Mouse (Mus musculus) kidney, adult 2 months (tissue): ENCODE measurements around the gene Dhrs7c.

Source experiments
- CTCF ChIP-seq: fragments of 200-500 bp; conservative IDR thresholded peaks from 2 replicates; pipeline ENCODE4 v1.5.1; 2011; ENCODE audit warnings: low read depth, mild to moderate bottlenecking, control low read depth, low read length, moderate library complexity, mixed read lengths; ENCODE audit not compliant: insufficient read depth, insufficient read length
- POLR2A ChIP-seq: fragments of 200-500 bp; IDR thresholded peaks from one replicate; pipeline ENCODE4 v1.6.1; 2011; ENCODE audit warnings: low read depth, low read length, control low read depth

DNA sequence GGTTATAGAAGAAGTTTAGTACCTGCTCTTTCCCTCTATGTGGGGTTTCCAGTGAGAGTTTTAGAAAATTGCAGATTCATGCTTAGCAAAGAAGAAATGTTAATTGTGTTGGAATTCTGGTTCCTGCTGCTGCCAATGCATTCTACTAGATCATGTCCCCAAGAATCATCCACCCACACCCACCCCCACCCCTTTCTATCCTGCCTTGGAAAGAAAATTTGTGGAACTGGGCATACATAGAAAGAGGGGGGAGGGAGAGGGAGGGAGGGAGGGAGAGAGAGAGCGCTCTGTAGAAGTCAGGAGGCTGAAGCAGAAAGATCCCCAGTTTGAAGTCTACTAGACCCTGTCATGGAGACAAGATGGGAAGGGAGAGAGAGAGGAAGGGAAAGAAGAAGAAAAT lies 41.7 kb upstream of the Dhrs7c start:
- no peak for TF ChIP-seq POLR2A
- TF ChIP-seq CTCF = no peak
